8 mouse cellular contexts compared by ENCODE assay signal in genomic region chr2:27141950-27142693, GRCm38 (mm10). TPM values are rescaled to one million over a fixed set of nuclear protein-coding genes. Genes with fewer than 3 reads are reported as not detected.
DNase-seq lines count a peak whose midpoint lies in the region; ATAC-seq and TF ChIP-seq lines count a peak whose summit lies in the region.

Fam163b (minus strand) TSS chr2:27142491.

- DNase-seq in ovary, postnatal 14 days (ENCODE audit: low spot score) = peak; percentile 26
- no peak for DNase-seq in ovary, adult 18-20 months (ENCODE audit: low spot score)
- DNase-seq in kidney, postnatal 36 days = peak; percentile 40 to 55
- DNase-seq in right cerebral cortex, adult 18-20 months = peak; percentile 71
- no peak for DNase-seq in spleen, adult 18-20 months

- H3K4me2 ChIP-seq in heart, embryonic 16.5 days (ENCODE audit: low read depth, low read length) = peak within 1 kb of the TSS; percentile 88
- peak within 1 kb of the TSS; percentile 50 for H3K4me2 ChIP-seq in liver, embryonic 15.5 days

- peak; percentile 58; the same call in 1 of the 2 replicates for TF ChIP-seq POLR2A in cortical plate, adult 2 months (IDR thresholded peaks at IDR 0.05; ENCODE audit: extremely low read depth, insufficient read depth, low read length)

- peak within 1 kb of the TSS; percentile 67 for H3K9ac ChIP-seq in heart, embryonic 16.5 days (ENCODE audit: low read length)
- H3K9ac ChIP-seq in liver, embryonic 15.5 days = no peak within 1 kb of the TSS

- peak within 1 kb of the TSS; percentile 56 for H3K4me3 ChIP-seq in cortical plate, adult 2 months (ENCODE audit: insufficient read depth, low read length)
- H3K4me3 ChIP-seq in heart, embryonic 16.5 days (ENCODE audit: low read length) = peak within 1 kb of the TSS; percentile 53
- no peak within 1 kb of the TSS for H3K4me3 ChIP-seq in liver, embryonic 15.5 days (replicated peaks)

- no peaks in the 10 kb centered on the region for H3K36me3 ChIP-seq in heart, embryonic 16.5 days (ENCODE audit: control insufficient read depth, insufficient read depth)
- H3K36me3 ChIP-seq in liver, embryonic 15.5 days (replicated peaks) = no peaks in the 10 kb centered on the region

- no peaks in the 10 kb centered on the region; the same call in 1 of the 2 replicates for H3K4me1 ChIP-seq in cortical plate, adult 2 months (ENCODE audit: control insufficient read depth, insufficient read depth, low read length)
- no peaks in the 10 kb centered on the region for H3K4me1 ChIP-seq in heart, embryonic 16.5 days (ENCODE audit: control insufficient read depth, insufficient read depth, low read length)
- no peaks in the 10 kb centered on the region for H3K4me1 ChIP-seq in liver, embryonic 15.5 days (replicated peaks)

- WGBS in heart, embryonic 16.5 days = 1% methylated on average over 61 of the region's 62 CpGs
- WGBS in liver, embryonic 15.5 days (ENCODE audit: insufficient replicate concordance) = 2% methylated on average over 60 of the region's 62 CpGs

- H3K9me3 ChIP-seq in heart, embryonic 16.5 days (replicated peaks; ENCODE audit: control insufficient read depth, low read length) = no peaks in the 10 kb centered on the region
- no peaks in the 10 kb centered on the region for H3K9me3 ChIP-seq in liver, embryonic 15.5 days (replicated peaks)

- peaks cover 40% of the 10 kb centered on the region for H3K27me3 ChIP-seq in heart, embryonic 16.5 days (ENCODE audit: control insufficient read depth, insufficient read depth, low read length)
- H3K27me3 ChIP-seq in liver, embryonic 15.5 days = peaks cover 47% of the 10 kb centered on the region

- H3K27ac ChIP-seq in cortical plate, adult 2 months (ENCODE audit: insufficient read depth, low read length) = peak within 1 kb of the TSS; percentile 73
- H3K27ac ChIP-seq in heart, embryonic 16.5 days (ENCODE audit: low read length) = no peak within 1 kb of the TSS
- H3K27ac ChIP-seq in liver, embryonic 15.5 days (replicated peaks) = no peak within 1 kb of the TSS

- no peak for TF ChIP-seq CTCF in cortical plate, adult 2 months (IDR thresholded peaks at IDR 0.05; ENCODE audit: extremely low read depth, insufficient read depth, low read length)

- peak; percentile 79 for ATAC-seq in heart, embryonic 16.5 days (replicated peaks; ENCODE audit: extremely low read depth, insufficient read depth, low FRiP score)
- ATAC-seq in liver, embryonic 15.5 days (ENCODE audit: insufficient read depth) = no peak

RNA-seq across cellular contexts. Expression of gene Fam163b, which starts in this region (rescaled TPM):
- polyA plus RNA-seq in cortical plate, adult 2 months (2012; rRNA removed) = 129 and 142 TPM in 2 replicates
- 0.70 and 0.91 TPM in 2 replicates for polyA plus RNA-seq in heart, embryonic 16.5 days (2015; fragmentation: Nextera tagmentation; extraction: Ambion mirVana)
- not detected in 2 replicates for polyA plus RNA-seq in liver, embryonic 15.5 days (2015; fragmentation: Nextera tagmentation; extraction: Ambion mirVana)

Comparison
In these comparisons a context has a peak if more than half of its experiments do, and no peak if none do; other contexts are left out.
1. RNA of gene Fam163b (polyA plus RNA-seq): 129 to 142 TPM in cortical plate, adult 2 months; 0.70 to 0.91 TPM in heart, embryonic 16.5 days and not detected in liver, embryonic 15.5 days; every median in the first group is over 10 times any median in the second.
2. DNase-seq: peak in ovary, postnatal 14 days (single experiment), kidney, postnatal 36 days (2 of 2) and right cerebral cortex, adult 18-20 months (single experiment); none in ovary, adult 18-20 months (single experiment) and spleen, adult 18-20 months (0 of 2).
3. Peak in ATAC-seq, H3K4me3 ChIP-seq, H3K9ac ChIP-seq and H3K4me2 ChIP-seq in heart, embryonic 16.5 days; RNA of the gene not detected or under 1 TPM.